Mouse (Mus musculus) cerebellum, postnatal 25 days (tissue): ENCODE data around the gene Egfr.

Source experiments
- DNase-seq, 2 experiments: peaks; one replicate each; pipeline ENCODE4 v3.0.0; 2021; ENCODE audit warnings: mixed read lengths in 2 of 2

Egfr gene

DNA sequence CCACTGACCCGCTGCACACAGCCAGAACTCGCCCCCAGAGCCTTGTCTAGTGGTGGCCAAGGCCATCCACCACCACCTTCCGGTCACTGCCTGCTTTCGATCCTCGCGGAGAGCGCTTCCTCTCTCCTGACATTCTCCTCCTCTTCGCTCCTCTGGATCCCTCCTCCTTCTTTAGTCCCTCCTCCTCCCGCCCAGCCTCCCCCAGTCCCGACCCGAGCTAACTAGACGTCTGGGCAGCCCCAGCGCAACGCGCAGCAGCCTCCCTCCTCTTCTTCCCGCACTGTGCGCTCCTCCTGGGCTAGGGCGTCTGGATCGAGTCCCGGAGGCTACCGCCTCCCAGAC lies at the start of gene Egfr:
Egfr (plus strand) TSS at position 197 of the 342 bp plus-strand sequence.
- DNase-seq: peak; percentile 37 to 53

DNA sequence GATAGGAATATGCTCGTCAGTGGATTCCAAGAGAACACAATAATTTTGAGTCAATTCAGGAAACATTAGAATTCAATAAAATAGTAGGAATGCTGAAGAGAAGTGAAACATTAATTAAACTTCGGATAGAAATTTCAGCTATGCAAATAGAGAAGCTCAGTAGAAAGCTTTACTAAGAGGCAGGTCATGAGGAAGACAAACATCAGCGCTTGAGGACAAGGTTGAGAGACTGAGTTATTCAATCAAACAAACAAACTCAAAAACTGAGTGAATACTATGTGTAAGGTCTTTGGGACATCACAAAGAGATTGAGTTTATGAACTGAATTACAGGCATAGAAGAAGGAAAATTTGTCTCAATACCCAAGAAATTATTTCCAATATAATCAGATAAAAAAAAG lies 48.8 kb upstream of the Egfr start:
- no peak for DNase-seq

- no peak for DNase-seq
These were observed 16.8 kb upstream of the Egfr start for GRCm38 (mm10) chr11:16735083-16735644.

DNA sequence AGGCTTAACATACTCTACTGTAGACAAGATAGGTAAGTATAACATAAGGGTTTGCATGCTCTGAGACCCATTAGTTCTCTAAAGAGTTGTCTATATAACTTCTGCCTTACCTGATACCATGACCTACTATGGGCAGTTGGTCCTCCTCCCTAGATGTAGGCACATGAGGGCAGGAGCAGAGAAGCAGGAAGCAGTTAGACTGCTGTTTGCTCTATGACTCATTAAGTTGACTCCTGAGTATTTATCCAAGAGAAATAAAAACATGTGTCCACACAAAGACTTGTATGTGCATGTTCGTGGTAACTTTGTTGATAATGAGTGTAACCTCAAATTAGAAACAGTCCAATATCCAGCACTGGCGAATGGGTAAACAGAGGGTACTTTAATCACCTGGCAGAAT lies 14.7 kb upstream of the Egfr start:
- DNase-seq: no peak

- DNase-seq: no peak
These were observed 13.3 kb upstream of the Egfr start for GRCm38 (mm10) chr11:16738691-16739090.

GRCm38 (mm10) chr11:16739155-16739554 lies 12.8 kb upstream of the Egfr start:
- DNase-seq: no peak

DNA sequence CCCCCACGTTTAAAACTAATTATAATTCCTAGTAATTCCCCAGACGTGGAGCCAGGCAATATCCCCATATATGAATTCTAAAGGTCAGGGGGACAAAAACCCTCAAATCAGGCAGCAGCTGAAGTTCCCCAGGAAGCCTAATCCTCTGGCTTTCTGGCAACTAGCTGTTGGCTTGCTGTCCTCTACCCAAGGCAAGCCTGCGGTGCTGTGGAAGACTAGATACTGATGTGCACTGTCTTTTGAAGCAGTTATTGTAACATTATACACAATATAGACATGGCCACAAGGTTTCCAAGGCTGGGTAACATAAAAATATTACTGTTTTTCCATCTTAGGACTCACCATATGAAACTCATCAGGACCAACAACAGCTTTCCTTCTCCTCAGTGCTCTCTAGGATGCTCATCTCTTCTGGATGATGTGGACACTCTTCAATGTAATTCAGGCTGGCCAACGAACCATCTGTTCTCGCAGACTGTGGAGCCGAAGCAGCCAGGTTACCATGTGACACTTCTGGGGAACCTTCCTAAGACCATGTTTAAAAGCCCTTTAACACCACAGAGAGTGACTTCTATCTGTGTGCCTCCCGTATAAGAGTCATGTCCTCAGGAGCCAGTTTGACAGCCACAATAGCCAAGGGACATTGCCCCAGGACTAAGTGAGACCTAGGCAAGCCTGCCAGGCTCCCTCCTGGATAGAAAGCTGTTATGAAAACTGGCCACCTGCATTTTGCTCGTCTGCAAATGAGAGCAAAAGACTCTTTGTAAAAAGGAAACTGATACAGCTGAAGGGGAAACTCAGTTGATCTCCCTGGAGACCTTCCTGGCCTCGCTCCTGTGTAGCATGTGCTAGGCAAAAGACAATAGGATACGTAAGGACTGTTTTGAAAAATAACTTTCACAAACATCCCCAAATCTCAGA lies 11.1 kb upstream of the Egfr start:
- peak in 1 of 2 experiments; percentile 31 for DNase-seq

GRCm38 (mm10) chr11:16742251-16742650 lies 9.8 kb upstream of the Egfr start:
- DNase-seq: no peak

- DNase-seq: no peak
These were observed 9.2 kb upstream of the Egfr start for GRCm38 (mm10) chr11:16742821-16743220.

DNA sequence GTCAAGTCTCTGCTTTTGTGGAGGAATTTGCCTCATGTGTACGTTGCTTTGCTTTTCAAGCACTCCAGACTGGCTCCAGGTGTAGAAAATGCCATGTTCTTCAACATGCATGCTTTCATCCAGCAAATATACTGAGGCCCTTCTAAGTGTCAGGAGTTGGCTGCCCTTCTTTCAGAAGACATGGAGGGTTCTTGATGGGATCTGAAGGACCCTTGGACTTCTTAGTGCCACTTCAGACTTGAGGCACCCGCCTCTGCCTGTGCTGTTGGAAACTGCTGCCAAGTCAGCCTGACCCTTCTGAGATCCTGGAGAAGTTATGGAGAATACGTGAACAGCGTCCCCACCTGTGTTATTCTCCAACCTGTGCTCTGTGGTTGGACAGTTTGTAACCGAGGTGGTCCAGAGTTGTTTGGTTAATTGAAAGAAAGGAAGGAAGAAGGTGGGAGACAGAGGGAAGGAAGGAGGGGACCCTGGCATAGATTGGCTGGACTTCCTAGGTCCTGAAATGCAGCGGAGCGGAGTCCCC lies 483 bp upstream of the Egfr start:
- DNase-seq: no peak

- DNase-seq: peak in 1 of 2 experiments; percentile 17
These were observed 548 bp downstream of the Egfr start for GRCm38 (mm10) chr11:16752349-16753153.

GRCm38 (mm10) chr11:16753154-16754040 lies 1.4 kb downstream of the Egfr start:
- DNase-seq: peak in 1 of 2 experiments; percentile 3

GRCm38 (mm10) chr11:16759930-16760329 lies 7.9 kb downstream of the Egfr start:
- DNase-seq: no peak

DNA sequence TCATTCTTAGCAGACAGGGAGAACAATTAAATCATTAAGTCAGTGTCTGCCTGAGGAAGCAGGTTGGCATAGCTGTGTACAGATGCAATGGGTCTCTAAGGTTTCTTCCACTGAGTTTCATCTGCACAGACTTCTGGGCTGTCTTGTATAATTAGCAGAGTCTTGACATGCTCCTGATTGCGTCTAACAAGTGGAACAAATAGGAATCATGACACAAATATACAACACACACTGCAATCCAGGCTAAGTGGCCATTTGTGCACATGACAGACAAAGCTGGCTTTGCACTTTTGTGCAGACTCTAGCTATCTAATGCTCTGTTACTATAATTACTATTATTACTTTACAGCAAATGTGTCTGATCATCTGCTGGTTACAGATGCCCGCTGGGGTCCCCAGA lies 9.2 kb downstream of the Egfr start:
- DNase-seq: no peak

DNA sequence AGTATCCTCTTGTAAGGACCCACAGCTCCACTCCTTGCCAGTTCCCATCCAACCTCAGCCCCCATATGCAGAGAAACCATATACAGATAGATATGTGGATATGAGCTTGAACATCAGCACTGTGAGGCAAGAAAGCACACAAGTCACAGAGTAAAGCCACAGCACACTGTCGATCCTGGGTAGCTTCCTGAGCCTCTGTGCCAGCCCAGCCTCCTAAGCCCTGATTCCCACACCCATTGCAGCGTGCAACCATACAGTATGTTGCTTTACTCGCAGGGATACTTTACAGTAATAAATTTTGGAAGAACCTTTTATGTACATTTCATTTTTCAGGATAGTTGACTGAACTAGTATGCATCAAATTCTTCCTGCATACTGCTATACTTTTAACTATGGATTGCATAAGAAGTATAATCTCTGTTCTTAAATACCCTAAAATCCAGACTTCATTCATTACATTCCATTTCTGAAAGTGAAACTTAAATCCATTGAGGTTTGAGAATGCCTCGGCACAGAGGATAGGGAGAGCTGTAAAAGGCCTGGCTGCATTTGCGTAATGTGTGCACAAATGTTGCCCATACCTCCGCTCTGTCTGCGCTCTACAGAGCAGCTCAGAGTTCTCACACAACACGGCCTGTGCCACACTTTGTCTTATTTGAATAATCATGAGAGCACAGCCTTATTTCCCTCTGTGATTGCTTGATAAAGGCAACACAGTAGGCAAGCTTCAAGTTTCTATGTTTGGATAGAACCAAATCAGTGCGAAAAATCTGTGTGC lies 14.2 kb downstream of the Egfr start:
- DNase-seq: no peak

- no peak for DNase-seq
These were observed 16.0 kb downstream of the Egfr start for GRCm38 (mm10) chr11:16767984-16768383.

DNA sequence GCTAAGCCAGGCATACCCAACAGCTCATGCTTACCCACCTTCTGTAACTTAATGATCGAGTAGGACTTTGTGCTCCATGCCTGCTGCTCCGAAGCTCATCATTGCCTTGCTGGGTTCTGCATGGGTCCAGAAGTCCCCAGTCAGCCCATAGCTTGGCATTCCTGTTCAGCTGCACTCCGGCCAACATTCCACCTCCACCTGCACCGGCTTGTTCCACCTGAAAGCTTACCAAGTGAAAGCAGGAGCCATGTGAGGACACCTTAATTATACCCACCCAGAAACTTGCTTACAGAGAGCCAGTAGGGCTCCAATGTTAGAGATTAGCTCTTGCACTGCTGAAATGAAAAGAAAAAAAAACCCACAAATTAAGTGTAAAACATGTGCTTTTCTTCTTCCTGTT lies 17.3 kb downstream of the Egfr start:
- no peak for DNase-seq

- DNase-seq: no peak
These were observed 17.8 kb downstream of the Egfr start for GRCm38 (mm10) chr11:16769709-16770303.

- no peak for DNase-seq
These were observed 19.0 kb downstream of the Egfr start for GRCm38 (mm10) chr11:16770966-16771365.

- no peak for DNase-seq
These were observed 20.7 kb downstream of the Egfr start for GRCm38 (mm10) chr11:16772717-16773116.

DNA sequence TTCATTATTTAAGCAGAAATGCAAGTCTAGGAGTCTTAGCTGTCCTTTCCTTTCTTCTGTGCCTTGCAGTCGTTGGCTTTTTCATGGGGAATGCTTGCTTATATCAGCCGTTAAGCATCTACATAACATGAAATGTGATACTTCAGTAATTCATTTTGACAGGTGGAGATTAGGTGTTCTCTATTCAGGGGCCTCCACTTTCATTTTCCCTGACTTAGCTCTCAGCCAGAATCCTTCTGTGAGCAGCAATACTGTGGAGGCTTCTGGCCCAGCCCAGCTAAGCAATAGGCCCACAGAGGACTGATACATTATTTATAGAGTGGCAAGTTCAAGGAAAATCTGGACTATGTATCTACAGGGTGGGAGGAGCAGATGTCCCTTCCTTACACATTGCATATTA lies 25.0 kb downstream of the Egfr start:
- no peak for DNase-seq
